Mouse (Mus musculus) urinary bladder, adult 2 months (tissue): Measurements from ENCODE around the gene Gstp3. TPM values are rescaled to one million over a fixed set of nuclear protein-coding genes. Genes with fewer than 3 reads are reported as not detected.

Experiments
- DNase-seq: peaks from one replicate; pipeline ENCODE4 v3.0.0; 2022; ENCODE audit warnings: low spot score
- polyA plus RNA-seq: library from polyadenylated mRNA; depleted of rRNA; stranded (reverse); fragments of >200 nt; gene quantifications from 2 replicates; pipeline ENCODE4 v1.2.3, GENCODE M21; 2012; rRNA removed

Gstp3 gene
- 5.5 and 7.1 TPM in 2 replicates for polyA plus RNA-seq

GRCm38 (mm10) chr19:4059069-4059740 lies at the start of gene Gstp3:
Gstp3 (minus strand) TSS chr19:4059569.
- DNase-seq: peak; percentile 19

- no peak for DNase-seq
These were observed 49.2 kb upstream of the Gstp3 start for GRCm38 (mm10) chr19:4108535-4108934.

DNA sequence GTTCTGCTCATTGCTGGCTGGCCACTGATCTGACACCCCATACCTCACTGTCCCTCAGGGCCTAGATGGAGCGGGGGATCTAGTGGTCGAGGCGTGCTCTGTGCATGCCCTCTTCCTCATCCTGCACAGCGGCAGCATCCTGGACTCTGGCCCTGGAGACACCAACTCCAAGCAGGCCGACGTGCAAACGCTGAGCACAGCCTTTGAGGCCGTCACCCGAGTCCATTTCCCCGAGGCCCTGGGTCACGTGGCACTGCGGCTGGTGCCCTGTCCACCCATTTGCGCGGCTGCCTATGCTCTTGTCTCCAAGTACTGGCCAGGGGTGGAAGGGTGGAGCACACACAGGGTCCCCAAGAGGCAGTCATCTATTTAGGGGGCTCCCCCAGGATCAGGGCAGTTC lies 47.3 kb upstream of the Gstp3 start:
- DNase-seq: no peak

GRCm38 (mm10) chr19:4104675-4105194 lies 45.4 kb upstream of the Gstp3 start:
- no peak for DNase-seq

DNA sequence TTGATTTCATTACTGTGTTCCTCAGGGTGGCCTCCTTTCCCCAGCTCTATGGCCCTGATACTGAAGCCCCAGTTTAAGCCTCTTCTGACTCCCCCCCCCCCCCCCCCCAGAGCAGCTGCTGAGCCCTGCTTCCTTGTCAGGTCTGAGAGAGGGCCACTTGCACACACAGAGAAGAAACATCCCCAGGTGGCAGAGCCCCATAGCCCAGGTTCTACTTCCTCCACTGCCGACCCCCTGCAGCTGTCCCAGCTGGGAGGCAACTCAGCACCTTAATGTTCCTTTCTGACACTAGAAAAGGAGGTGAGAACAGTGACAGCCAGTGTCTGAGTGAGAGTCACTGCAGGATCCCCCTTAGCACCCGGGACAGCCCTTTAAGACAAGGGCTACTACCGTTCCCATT lies 44.4 kb upstream of the Gstp3 start:
- DNase-seq: no peak

DNA sequence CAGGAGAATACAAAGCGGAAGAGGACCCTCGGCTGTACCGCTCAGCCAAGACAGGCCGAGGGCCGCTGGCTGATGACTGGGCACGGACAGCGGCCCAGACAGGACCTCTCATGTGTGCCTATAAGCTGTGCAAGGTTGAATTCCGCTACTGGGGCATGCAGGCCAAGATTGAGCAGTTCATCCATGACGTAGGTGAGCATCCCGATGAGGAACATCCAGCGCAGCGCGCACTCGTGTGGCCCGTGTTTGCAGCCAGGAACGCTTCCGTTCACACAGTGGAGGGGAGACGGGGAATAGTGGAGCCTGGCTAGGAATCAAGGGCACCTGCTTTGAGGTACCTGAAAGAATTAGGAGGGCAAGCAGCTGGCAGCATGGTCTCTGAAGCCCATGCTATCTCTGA lies 43.9 kb upstream of the Gstp3 start:
- no peak for DNase-seq

- DNase-seq: no peak
These were observed 43.3 kb upstream of the Gstp3 start for GRCm38 (mm10) chr19:4102626-4103025.

DNA sequence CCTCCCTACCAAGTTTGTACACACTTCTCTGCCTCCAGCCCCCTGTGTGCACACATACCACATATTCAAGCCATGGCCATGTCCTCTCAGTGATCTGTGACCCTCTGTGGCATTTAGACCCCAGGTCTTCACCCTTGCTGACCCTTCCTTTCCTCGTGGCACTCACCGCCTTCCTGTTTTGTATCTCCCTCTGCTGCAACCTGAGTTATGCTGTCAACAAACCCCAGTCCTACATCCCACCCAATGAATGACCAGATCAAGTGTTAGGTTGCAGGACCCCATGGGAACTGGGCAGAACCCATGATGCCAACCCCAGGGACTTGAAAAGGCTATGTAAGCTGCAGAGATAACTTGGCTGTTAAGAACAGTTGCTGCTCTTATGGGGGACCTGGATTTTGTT lies 42.7 kb upstream of the Gstp3 start:
- DNase-seq: no peak

DNA sequence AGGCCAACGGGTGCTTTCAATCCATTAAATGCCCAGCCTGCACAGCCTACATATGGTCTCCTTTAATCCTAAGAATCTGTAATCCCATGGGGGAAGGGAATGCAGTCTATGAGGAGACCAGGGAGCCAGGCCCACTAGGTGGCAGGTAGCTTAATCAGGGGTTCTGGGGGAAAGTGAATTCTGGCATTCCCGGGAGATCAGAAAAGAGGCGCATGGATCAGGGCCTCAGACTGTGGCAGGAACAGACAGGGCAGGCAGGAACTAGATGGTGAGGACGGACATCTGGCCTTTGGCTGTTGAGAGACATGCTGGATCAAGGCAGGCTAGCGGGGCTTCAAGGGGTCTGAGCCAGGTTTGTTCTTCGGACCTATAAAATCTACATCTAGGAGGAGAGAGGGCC lies 42.1 kb upstream of the Gstp3 start:
- no peak for DNase-seq

DNA sequence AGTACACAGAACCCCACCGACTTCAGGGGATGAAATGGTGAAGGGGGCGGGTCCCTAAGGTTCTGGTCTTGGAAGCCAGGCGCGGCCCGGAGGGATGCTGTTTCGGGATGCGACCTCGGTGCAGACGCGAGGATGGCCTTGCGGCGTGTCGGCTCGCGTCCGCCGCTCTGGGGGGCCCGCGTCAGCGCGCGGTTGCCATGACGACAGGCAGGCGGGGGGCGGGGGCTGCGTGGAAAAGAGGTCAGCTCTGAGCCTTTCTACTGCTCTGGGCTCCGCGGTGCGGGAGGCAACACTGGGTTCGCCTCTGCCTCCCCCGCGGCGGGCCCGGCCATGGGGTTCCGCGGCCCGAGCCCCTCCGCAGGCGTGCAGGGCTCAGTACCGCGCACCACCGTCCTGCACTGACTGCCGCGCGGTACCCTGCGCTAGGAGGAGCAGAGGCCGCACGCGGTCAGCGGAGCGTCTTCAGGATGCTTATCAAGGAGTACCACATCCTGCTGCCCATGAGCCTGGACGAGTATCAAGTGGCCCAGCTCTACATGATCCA lies 41.4 kb upstream of the Gstp3 start:
- DNase-seq: no peak

DNA sequence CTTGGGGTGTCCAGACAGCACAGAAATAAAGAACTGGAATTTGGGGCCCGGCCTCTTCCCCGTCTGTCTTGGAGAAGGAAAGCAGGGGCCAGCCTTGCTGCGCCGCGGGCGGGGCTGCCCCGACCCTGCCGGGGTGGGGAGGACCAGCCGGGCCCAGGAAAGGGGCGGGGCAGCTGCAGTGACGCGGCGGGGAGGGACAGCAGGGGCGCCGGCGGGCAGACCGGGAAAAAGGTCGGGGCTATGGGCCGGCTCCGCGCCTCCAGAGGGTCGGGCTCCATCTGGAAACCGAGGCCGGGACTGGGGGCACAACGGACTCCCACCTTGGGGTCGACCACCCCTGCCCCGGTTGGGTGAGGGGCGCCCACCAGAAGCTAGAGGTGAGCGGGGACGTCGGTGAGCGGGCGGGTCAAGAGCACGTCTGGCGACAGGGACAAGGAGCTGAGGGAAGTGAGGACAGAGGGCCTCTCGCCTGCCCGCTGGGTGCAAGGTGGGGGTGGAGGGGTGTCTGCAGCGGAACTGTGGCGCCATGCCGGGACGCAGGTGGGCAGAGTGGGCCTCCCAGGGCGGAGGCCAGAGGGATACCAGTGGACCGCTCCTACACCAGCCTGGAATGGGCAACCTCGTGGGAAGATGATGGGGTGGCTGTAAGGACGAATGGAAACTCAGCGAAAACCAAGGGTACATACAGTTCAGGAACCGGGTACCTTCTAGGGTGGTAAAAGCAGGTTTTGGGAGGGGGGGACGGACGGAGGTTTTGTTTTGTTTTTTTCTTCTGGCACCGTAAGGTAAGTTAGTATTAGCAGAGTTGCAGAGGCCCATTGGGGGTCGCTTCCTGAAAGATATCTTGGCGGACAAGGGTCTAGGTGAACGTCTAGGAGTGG lies 40.7 kb upstream of the Gstp3 start, which contains the start of gene Pitpnm1:
Pitpnm1 (plus strand) TSS at position 162 of the 881 bp plus-strand sequence.
- peak; percentile 75 for DNase-seq

DNA sequence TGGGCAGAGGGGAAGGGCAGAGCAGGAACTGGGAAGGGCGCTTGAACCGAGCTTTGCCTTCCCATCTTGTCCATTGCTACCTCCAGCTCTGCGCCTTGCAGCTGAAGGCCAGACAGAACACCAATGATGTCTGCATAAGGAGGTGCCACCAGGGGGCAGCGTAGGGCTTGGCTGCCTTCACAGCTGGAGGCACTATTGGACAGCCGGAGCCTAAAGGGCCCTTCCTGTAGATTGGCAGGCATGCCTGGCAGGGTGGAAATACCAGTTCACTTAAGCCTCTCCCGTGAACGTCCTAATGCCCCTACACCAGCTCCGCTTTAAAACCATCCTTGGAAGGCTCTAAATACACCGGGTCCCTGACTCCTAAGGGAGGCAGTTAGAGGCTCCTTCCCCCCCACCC lies 39.7 kb upstream of the Gstp3 start:
- peak; percentile 85 for DNase-seq

DNA sequence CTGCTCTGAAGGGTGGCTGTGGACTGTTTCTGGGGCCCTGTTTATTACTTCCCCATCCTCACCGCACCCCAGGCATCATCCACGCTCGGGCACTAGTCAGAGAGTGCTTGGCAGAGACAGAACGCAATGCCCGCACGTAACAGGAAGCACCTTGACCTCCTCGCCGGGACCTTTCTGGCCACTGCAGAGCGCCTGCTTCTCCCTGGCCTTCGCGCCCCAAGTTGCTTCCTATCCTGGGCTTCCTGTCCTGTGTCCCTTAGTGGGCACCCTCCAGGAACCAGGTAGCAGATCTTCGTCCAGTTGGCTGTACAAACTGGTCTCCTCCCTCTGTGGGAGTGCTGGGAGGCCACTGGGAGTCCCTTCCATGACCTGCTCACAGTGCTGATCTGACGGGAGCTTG lies 39.1 kb upstream of the Gstp3 start:
- no peak for DNase-seq

- DNase-seq: no peak
These were observed 38.1 kb upstream of the Gstp3 start for GRCm38 (mm10) chr19:4097441-4097825.

DNA sequence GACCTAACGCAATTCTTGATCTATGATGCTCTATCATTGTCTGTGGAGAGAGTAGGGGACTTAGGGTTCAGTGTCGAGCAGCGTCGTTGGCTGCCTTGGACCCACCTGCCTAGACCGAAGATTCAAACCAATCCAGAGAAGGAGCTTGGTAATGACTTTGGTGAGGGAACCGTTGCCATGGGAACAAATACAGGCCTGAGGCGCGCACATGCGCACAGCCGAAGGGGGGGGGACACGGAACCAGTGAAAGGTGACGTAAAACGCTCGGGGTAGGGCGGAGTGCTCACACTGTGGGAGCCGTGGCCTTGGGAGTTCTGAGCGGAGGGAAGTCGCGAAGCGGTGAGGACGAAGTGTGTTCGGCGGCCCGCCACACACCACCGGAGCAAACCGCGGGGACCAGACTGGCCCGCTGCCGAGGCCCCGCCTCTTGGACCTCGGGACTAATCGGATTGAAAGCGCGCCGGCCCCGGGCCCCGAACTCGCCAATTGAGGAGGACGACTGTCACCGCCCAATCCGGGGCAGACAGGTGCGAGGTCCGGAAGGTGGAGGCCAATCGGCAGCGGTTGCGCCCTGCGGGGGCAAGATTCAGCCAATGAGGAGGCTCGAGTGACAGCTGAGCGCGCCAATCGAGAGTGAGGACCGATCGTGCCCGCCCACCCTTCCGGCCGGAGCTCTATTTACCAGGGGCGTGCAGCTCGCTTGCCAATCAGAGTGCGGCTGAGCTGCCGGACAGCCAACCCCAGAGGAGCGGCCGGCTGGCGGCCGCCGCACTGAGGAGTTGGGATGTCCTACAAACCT lies 37.5 kb upstream of the Gstp3 start, which contains the start of gene Cdk2ap2:
Cdk2ap2 (plus strand) TSS at position 541 of the 799 bp plus-strand sequence.
- peak; percentile 99 for DNase-seq

GRCm38 (mm10) chr19:4095802-4096201 lies 36.4 kb upstream of the Gstp3 start:
- no peak for DNase-seq

DNA sequence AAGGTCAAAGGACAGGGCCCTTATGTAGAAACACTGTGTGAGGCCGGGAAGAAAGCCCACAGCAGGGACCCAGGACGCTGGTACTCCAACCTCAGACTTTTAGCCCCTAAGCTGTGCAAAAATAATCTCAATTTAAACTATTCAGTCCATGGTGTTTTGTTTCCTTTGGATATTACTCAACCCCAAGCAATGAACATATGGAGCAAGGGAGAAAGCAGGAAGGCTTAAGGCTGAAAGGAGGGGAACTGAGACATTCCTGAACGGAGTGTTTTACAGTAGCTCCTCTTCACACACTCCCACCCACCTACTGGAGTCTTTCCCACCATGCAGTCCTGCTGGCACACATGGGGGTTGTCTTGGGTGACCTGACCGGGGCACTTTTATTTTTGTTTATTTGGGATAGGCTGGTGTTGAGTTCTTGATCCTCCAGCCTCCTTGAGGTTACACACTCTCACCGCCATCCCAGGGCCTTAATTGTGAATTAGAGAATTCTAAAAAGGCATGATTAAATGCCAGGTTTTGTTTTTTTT lies 35.5 kb upstream of the Gstp3 start:
- DNase-seq: no peak

DNA sequence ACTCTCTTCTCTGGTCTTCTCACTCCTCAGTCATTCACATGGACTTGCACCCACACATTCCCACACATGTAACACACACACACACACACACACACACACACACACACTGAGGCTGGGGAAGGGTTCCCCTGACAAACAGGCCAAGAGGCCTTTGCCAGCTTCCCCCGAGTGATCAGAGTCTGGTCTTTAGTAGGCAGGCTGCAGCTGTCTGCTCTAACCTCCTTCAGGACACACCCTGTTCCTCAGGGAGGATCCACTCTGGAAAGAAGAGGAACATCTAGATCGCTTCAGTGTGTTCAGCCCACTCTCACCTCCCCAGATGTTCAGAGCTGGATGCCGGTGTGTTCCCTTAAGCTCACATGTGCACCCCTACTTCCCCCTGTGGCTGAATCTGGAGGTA lies 35.0 kb upstream of the Gstp3 start:
- no peak for DNase-seq

GRCm38 (mm10) chr19:4093772-4094171 lies 34.4 kb upstream of the Gstp3 start:
- no peak for DNase-seq

- no peak for DNase-seq
These were observed 33.4 kb upstream of the Gstp3 start for GRCm38 (mm10) chr19:4092750-4093149.

DNA sequence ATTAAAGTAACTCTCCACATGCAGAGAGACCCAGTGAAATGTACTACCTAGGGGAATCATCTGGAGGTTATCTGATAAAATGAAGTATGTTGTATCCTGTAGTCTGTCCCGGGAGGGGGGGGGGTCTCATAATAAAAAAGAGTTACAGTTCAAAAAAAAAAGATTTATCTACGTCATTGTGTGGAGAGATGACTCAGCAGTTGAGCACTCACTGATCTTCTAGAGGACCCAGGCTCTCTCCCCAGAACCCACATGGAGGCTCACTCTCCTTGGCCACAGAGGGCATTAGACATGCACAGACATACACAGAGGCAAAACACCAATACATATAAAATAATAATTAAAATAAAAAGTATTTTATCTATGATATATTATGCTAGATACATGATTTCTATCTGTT lies 32.0 kb upstream of the Gstp3 start:
- no peak for DNase-seq
